Mouse (Mus musculus) kidney, adult 2 months (tissue): ENCODE data around the gene Clip2.

Experiments used
- CTCF ChIP-seq: fragments of 200-500 bp; conservative IDR thresholded peaks from 2 replicates; pipeline ENCODE4 v1.5.1; 2011; ENCODE audit warnings: low read depth, mild to moderate bottlenecking, control low read depth, low read length, moderate library complexity, mixed read lengths; ENCODE audit not compliant: insufficient read depth, insufficient read length
- POLR2A ChIP-seq: fragments of 200-500 bp; IDR thresholded peaks from one replicate; pipeline ENCODE4 v1.6.1; 2011; ENCODE audit warnings: low read depth, low read length, control low read depth

DNA sequence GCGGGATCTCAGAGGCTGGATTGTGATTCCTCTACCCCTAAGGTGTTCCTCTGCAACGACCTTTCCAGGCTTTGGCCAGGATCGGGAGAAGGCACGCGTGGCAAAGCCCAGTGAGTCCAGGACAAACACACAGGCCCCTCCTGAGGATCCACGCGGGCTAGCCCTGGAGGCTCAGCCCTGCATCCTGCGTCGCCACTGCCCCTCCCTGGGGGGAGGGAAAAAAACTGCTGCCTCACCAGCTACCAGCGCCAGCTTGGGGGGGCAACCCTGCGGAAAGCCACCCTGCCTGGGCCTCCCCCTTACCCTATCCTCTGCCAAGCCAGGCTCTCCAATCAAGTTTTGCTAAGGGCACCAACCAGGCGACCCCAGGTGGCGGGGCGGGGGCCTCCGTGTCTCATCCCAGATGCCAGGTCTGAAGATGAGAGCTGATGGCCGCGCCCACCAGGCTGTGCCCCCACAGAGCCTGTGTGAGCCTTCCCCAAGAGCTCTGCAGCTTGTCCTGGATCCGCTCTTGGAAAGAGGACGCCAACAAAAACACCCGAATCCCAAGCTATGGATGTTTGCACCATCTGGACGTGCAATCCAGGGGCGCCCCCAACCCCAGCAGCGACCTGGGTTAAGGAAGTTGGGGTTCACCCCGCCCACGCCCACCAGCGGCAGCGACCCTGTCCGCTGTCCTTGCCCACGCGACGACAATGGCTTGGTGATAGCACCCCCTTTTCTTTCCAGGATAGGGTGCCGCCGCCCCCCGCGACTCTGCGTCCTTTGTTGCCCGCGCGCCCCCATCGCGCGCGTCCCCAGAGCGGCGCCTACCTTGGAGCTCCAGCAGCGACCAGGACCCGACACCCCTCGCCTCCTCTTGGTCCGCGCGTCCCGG, 763 bp downstream of the Clip2 start:
- TF ChIP-seq CTCF, result no peak
- TF ChIP-seq POLR2A, result no peak
